Mouse (Mus musculus): ENCODE results near the gene Depdc7.

DNA sequence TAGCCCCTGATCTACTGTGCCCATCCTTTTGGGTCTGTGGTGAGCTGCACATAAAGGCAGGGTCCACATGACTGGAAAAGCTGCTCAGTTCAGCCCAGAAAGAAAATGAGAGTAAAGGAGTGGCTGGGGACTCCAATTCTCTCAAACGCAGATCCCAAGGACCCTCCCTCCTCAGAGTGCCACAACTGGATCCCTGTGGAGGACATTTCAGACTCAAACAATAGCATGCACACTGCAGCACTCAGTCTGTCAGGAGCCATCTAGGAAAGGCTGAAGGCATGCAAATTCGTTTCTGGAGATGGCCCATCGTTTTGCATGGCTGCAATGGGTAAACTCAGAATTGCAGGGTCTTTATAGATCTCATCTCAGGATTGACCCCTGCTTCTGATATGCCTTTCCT, 39.5 kb downstream of the Depdc7 start:
- TF ChIP-seq MAX (IDR thresholded peaks at IDR 0.05) (no peak), CTCF (IDR thresholded peaks at IDR 0.05; ENCODE audit: control insufficient read depth, insufficient read depth, insufficient read length) (no peak)
